8 mouse cellular contexts compared by ENCODE assay signal in genomic region chr6:134594569-134595442, GRCm38 (mm10). TPM values are rescaled to one million over a fixed set of nuclear protein-coding genes. Genes with fewer than 3 reads are reported as not detected.
DNase-seq lines count a peak whose midpoint lies in the region.

No protein-coding gene starts in this region.

- peak; percentile 49 to 72 for DNase-seq in adrenal gland, adult (ENCODE audit: inconsistent age in 2 of 2, low spot score in 1 of 2)
- peak; percentile 30 for DNase-seq in gastrocnemius, postnatal 14 days
- DNase-seq in kidney, adult 8-10 months = peak; percentile 85 to 86
- peak; percentile 76 for DNase-seq in lung, postnatal 14 days
- no peak for DNase-seq in Muller cell, postnatal 12 days (ENCODE audit: inconsistent ontology term)
- DNase-seq in cerebellum, adult 18-20 months = no peak
- no peak for DNase-seq in forebrain, embryonic 10.5 days (ENCODE audit: extremely low spot score, low spot score)
- DNase-seq in urinary bladder, adult 18-20 months (ENCODE audit: low spot score in 2 of 2) = no peak

- H3K27ac ChIP-seq in forebrain, embryonic 10.5 days = no peak overlapping the region

- no peak overlapping the region for H3K4me3 ChIP-seq in forebrain, embryonic 10.5 days

- 83% methylated on average over 20 of the region's 21 CpGs for WGBS in forebrain, embryonic 10.5 days

- no peaks in the 10 kb centered on the region for H3K9me3 ChIP-seq in forebrain, embryonic 10.5 days

- H3K27me3 ChIP-seq in forebrain, embryonic 10.5 days (ENCODE audit: poor library complexity, severe bottlenecking) = no peaks in the 10 kb centered on the region

- no peaks in the 10 kb centered on the region for H3K36me3 ChIP-seq in forebrain, embryonic 10.5 days (replicated peaks)

- H3K4me1 ChIP-seq in forebrain, embryonic 10.5 days = no peaks in the 10 kb centered on the region

- intact Hi-C loops in gastrocnemius, postnatal 14 days (cut with DNase I; ENCODE audit: low total_unique reads) = no loop called here

RNA-seq across cellular contexts. Expression of gene Lrp6, which starts 28.0 kb away (rescaled TPM):
- 10 to 100 TPM; 40.9 to 41.9 TPM for total RNA-seq in gastrocnemius, postnatal 14 days (2021)
- 25.4 and 25.9 TPM in 2 replicates for polyA plus RNA-seq in forebrain, embryonic 10.5 days (2016; fragmentation: Nextera tagmentation; extraction: Ambion mirVana)

RNA-seq across cellular contexts. Expression of gene Mansc1, which starts 37.5 kb away (rescaled TPM):
- total RNA-seq in gastrocnemius, postnatal 14 days (2021) = 1 to 10 TPM; 2.8 to 3.4 TPM
- 0.55 and 0.63 TPM in 2 replicates for polyA plus RNA-seq in forebrain, embryonic 10.5 days (2016; fragmentation: Nextera tagmentation; extraction: Ambion mirVana)

RNA-seq across cellular contexts. Expression of gene Borcs5, which starts 44.5 kb away (rescaled TPM):
- 10 to 100 TPM; 11.0 to 12.0 TPM for total RNA-seq in gastrocnemius, postnatal 14 days (2021)
- 18.4 and 20.1 TPM in 2 replicates for polyA plus RNA-seq in forebrain, embryonic 10.5 days (2016; fragmentation: Nextera tagmentation; extraction: Ambion mirVana)

Comparison
In these comparisons a context has a peak if more than half of its experiments do, and no peak if none do; other contexts are left out.
1. DNase-seq: peak in adrenal gland, adult (2 of 2), gastrocnemius, postnatal 14 days (single experiment), kidney, adult 8-10 months (2 of 2) and lung, postnatal 14 days (single experiment); none in Muller cell, postnatal 12 days (single experiment), cerebellum, adult 18-20 months (0 of 2), forebrain, embryonic 10.5 days (single experiment) and urinary bladder, adult 18-20 months (0 of 2).